ENCODE assay signal across 25 mouse cellular contexts in the genomic region with DNA sequence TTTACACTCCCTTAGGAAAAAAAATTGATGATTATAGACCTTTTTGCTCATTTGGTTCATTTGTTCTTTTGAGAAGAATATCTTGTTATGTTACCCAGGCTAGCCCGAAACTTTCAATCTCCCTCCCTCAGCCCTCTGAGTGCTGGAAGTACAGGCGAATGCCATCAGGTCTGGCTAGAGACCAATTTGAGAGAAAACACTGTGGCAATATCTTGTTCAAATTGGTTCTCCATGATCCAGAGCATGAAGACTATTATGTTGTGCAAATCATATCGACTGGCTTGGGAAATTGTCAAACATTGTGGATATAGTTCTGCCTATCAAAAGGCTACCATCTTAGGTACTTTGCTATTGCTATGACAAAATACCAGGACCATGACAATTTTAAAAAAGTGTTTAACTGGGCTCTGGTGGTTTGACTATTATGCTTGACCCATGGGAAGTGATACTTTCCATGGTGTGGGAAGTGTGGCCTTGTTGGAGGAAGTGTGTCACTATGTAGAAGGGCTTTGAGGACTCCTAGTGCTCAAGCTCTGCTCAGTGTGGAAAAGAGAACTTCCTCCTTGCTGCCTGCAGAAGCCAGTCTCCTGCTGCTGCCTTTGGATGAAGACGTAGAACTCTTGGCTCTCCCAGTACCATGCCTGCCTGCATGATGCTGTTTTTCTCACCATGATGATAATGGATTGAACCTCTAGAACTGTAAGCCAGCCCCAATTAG. TPM values are rescaled to one million over a fixed set of nuclear protein-coding genes. Genes with fewer than 3 reads are reported as not detected.
DNase-seq lines count a peak whose midpoint lies in the region; ATAC-seq and TF ChIP-seq lines count a peak whose summit lies in the region.
"Had no signal": no experiment of that assay in that cellular context is flagged by ENCODE, and none has a peak within 500 bp of the region (broad histone marks: within the 10 kb centered on the region; RNA-seq: fewer than 3 reads in every experiment).

No protein-coding gene starts in this region.

- 42% methylated on average over 4 of the region's 4 CpGs for WGBS in liver, adult 2 months
- WGBS in liver, embryonic 11.5 days, result 85% methylated on average over 4 of the region's 4 CpGs
- 96% methylated on average over 4 of the region's 4 CpGs for WGBS in hindbrain, embryonic 16.5 days

- no peaks in the 10 kb centered on the region; the same call in 1 of the 2 replicates for H3K79me2 ChIP-seq in liver, adult 2 months (ENCODE audit: control insufficient read depth, insufficient read depth, low read length)

- no peak for TF ChIP-seq CTCF in liver, adult 2 months (IDR thresholded peaks at IDR 0.05; ENCODE audit: low read depth, low read length)
- no peak for TF ChIP-seq CTCF in bone marrow macrophage, adult 2 months (IDR thresholded peaks at IDR 0.05; ENCODE audit: low read depth, low read length)

- H3K27ac ChIP-seq in liver, adult 2 months (replicated peaks; ENCODE audit: insufficient read depth, low read depth, low read length), result peak overlapping the region; percentile 72
- no peak overlapping the region for H3K27ac ChIP-seq in liver, embryonic 11.5 days (ENCODE audit: low read depth, low read length)
- peak overlapping the region; percentile 34 for H3K27ac ChIP-seq in bone marrow macrophage, adult 2 months (ENCODE audit: insufficient read depth, low read depth, low read length)
- H3K27ac ChIP-seq in hindbrain, embryonic 16.5 days (ENCODE audit: low read depth, low read length), result no peak overlapping the region
- H3K27ac ChIP-seq: embryonic facial prominence, embryonic 10.5 days; embryonic facial prominence, embryonic 12.5 days; forebrain, embryonic 13.5 days; forebrain, embryonic 15.5 days had no signal

- H3K4me1 ChIP-seq in liver, adult 2 months (ENCODE audit: control insufficient read depth, insufficient read depth, low read length), result peaks cover 28% of the 10 kb centered on the region
- H3K4me1 ChIP-seq in liver, embryonic 11.5 days (replicated peaks; ENCODE audit: control insufficient read depth, insufficient read depth, low read length), result no peaks in the 10 kb centered on the region; the same call in 1 of the 2 replicates
- H3K4me1 ChIP-seq in bone marrow macrophage, adult 2 months (ENCODE audit: control insufficient read depth, insufficient read depth, low read length), result peaks cover 16% of the 10 kb centered on the region
- no peaks in the 10 kb centered on the region for H3K4me1 ChIP-seq in hindbrain, embryonic 16.5 days (ENCODE audit: control insufficient read depth, insufficient read depth, low read depth, low read length)
- H3K4me1 ChIP-seq: embryonic facial prominence, embryonic 10.5 days; embryonic facial prominence, embryonic 12.5 days had no signal

- H3K9me3 ChIP-seq in liver, embryonic 11.5 days (ENCODE audit: control insufficient read depth, low read length), result no peaks in the 10 kb centered on the region
- H3K9me3 ChIP-seq in hindbrain, embryonic 16.5 days (ENCODE audit: control insufficient read depth, low read length), result no peaks in the 10 kb centered on the region
- H3K9me3 ChIP-seq: embryonic facial prominence, embryonic 10.5 days; embryonic facial prominence, embryonic 12.5 days; forebrain, embryonic 13.5 days; forebrain, embryonic 15.5 days had no signal

- peak; percentile 86 for DNase-seq in liver, adult 2 months (ENCODE audit: extremely low read depth, low read depth, low spot score)
- DNase-seq in liver, embryonic 11.5 days (ENCODE audit: low spot score), result no peak
- no peak for DNase-seq in MN1 (ENCODE audit: low spot score)
- no peak for DNase-seq in lung, postnatal 14 days
- DNase-seq: adrenal gland, adult 8-10 months; adrenal gland, postnatal 14 days; adrenal gland, postnatal 36 days; B cell, adult 2 months; cerebellum, adult 11 months; cerebellum, adult 18-20 months; cerebellum, adult 8-10 months; cerebellum, adult 9-11 months; cerebellum, postnatal 14 days; cerebellum, postnatal 36 days; forebrain, postnatal 0 days had no signal

- no peak overlapping the region for H3K4me3 ChIP-seq in liver, adult 2 months (ENCODE audit: insufficient read depth, low read depth, low read length)
- no peak overlapping the region for H3K4me3 ChIP-seq in liver, embryonic 11.5 days (ENCODE audit: low read depth, low read length)
- H3K4me3 ChIP-seq in bone marrow macrophage, adult 2 months (ENCODE audit: insufficient read depth, low read length), result no peak overlapping the region
- no peak overlapping the region for H3K4me3 ChIP-seq in hindbrain, embryonic 16.5 days (ENCODE audit: low read length)
- H3K4me3 ChIP-seq: embryonic facial prominence, embryonic 10.5 days; embryonic facial prominence, embryonic 12.5 days; forebrain, embryonic 13.5 days; forebrain, embryonic 15.5 days had no signal

- ATAC-seq in liver, embryonic 11.5 days (replicated peaks; ENCODE audit: low FRiP score), result no peak
- peak; percentile 88 for ATAC-seq in granulocyte monocyte progenitor cell, adult 5-6 weeks (replicated peaks; ENCODE audit: poor library complexity, severe bottlenecking)
- peak; percentile 77 for ATAC-seq in megakaryocyte progenitor cell, adult 5-6 weeks (replicated peaks; ENCODE audit: poor library complexity)
- no peak for ATAC-seq in hindbrain, embryonic 16.5 days
- ATAC-seq: activated CD4-positive, CD25-positive, alpha-beta regulatory T cell, adult 4 months; forebrain, embryonic 13.5 days; forebrain, embryonic 15.5 days; forebrain, postnatal 0 days; Patski had no signal

- TF ChIP-seq POLR2A in liver, adult 2 months (IDR thresholded peaks at IDR 0.05; ENCODE audit: extremely low read depth, insufficient read depth, low read length), result no peak
- no peak for TF ChIP-seq POLR2A in bone marrow macrophage, adult 2 months (IDR thresholded peaks at IDR 0.05; ENCODE audit: borderline replicate concordance, low read depth, low read length)

- no peaks in the 10 kb centered on the region for H3K27me3 ChIP-seq in liver, adult 2 months (ENCODE audit: control insufficient read depth, insufficient read depth, low read length)
- H3K27me3 ChIP-seq in liver, embryonic 11.5 days (replicated peaks; ENCODE audit: control insufficient read depth, insufficient read depth, low read length), result no peaks in the 10 kb centered on the region
- H3K27me3 ChIP-seq in hindbrain, embryonic 16.5 days (replicated peaks; ENCODE audit: control insufficient read depth, insufficient read depth, low read length), result no peaks in the 10 kb centered on the region
- H3K27me3 ChIP-seq: embryonic facial prominence, embryonic 12.5 days; forebrain, embryonic 13.5 days; forebrain, embryonic 15.5 days; Patski had no signal

- H3K9ac ChIP-seq in liver, adult 2 months (ENCODE audit: low read depth, low read length), result no peak overlapping the region
- no peak overlapping the region for H3K9ac ChIP-seq in liver, embryonic 11.5 days (ENCODE audit: low read depth, low read length)
- no peak overlapping the region for H3K9ac ChIP-seq in hindbrain, embryonic 16.5 days (ENCODE audit: low read depth, low read length)
- H3K9ac ChIP-seq: embryonic facial prominence, embryonic 12.5 days; forebrain, embryonic 13.5 days; forebrain, embryonic 15.5 days; forebrain, postnatal 0 days had no signal

- no peak overlapping the region for H3K4me2 ChIP-seq in liver, embryonic 11.5 days
- no peak overlapping the region for H3K4me2 ChIP-seq in hindbrain, embryonic 16.5 days (ENCODE audit: low read length)
- H3K4me2 ChIP-seq: embryonic facial prominence, embryonic 12.5 days; forebrain, embryonic 13.5 days; forebrain, embryonic 15.5 days had no signal

- no peaks in the 10 kb centered on the region for H3K36me3 ChIP-seq in liver, adult 2 months (ENCODE audit: control insufficient read depth, insufficient read depth, low read length)
- no peaks in the 10 kb centered on the region for H3K36me3 ChIP-seq in liver, embryonic 11.5 days (ENCODE audit: control insufficient read depth, insufficient read depth, low read length)
- H3K36me3 ChIP-seq in hindbrain, embryonic 16.5 days (ENCODE audit: control insufficient read depth, insufficient read depth, low read length), result no peaks in the 10 kb centered on the region
- H3K36me3 ChIP-seq: embryonic facial prominence, embryonic 12.5 days; forebrain, embryonic 15.5 days had no signal

RNA-seq across cellular contexts. Expression of a gene that starts 1.8 kb away (rescaled TPM):
- total RNA-seq in liver, adult 2 months (2014; rRNA removed), result 178 and 228 TPM in 2 replicates
- polyA plus RNA-seq in liver, adult 2 months (2012; rRNA removed), result 166 and 243 TPM in 2 replicates
- polyA plus RNA-seq in liver, embryonic 11.5 days (2014; fragmentation: Nextera tagmentation; extraction: Ambion mirVana), result 8.7 and 9.8 TPM in 2 replicates
- 20.2 and 24.7 TPM in 2 replicates for polyA plus RNA-seq in bone marrow macrophage, adult 2 months (2012; ENCODE audit: insufficient read depth, insufficient read length, missing spikeins)
- 7.1 and 48.4 TPM in 2 replicates for total RNA-seq in granulocyte monocyte progenitor cell, adult 5-6 weeks (2014; fragmentation: Nextera tagmentation)
- 5.4 and 11.5 TPM in 2 replicates for total RNA-seq in granulocyte monocyte progenitor cell, adult 5-6 weeks (2017)
- 11.2 and 24.8 TPM in 2 replicates for total RNA-seq in megakaryocyte progenitor cell, adult 5-6 weeks (2015)
- total RNA-seq in megakaryocyte progenitor cell, adult 5-6 weeks (2017), result 8.2 and 19.7 TPM in 2 replicates
- polyA plus RNA-seq in hindbrain, embryonic 16.5 days (2015; fragmentation: Nextera tagmentation; extraction: Ambion mirVana), result 39.8 and 46.8 TPM in 2 replicates

Comparison
In these comparisons a context has a peak if more than half of its experiments do, and no peak if none do; other contexts are left out.
1. H3K27ac ChIP-seq: peak in liver, adult 2 months (single experiment) and bone marrow macrophage, adult 2 months (single experiment); none in liver, embryonic 11.5 days (single experiment) and hindbrain, embryonic 16.5 days (single experiment).
2. ATAC-seq: peak in granulocyte monocyte progenitor cell, adult 5-6 weeks (single experiment) and megakaryocyte progenitor cell, adult 5-6 weeks (single experiment); none in liver, embryonic 11.5 days (single experiment) and hindbrain, embryonic 16.5 days (single experiment).